Mouse (Mus musculus) left cerebral cortex, postnatal 25 days (tissue): Measurements from ENCODE around the gene Ccnf. TPM values are rescaled to one million over a fixed set of nuclear protein-coding genes. Genes with fewer than 3 reads are reported as not detected.

Source experiments
- DNase-seq, 2 experiments: peaks; one replicate each; pipeline ENCODE4 v3.0.0; 2022; ENCODE audit warnings: low spot score in 2 of 2, mixed read lengths in 1 of 2
- intact Hi-C: fragments of 180-260 bp; cut with DNase I; formaldehyde crosslinking; loops from one replicate; pipeline ENCODE4 v1.15.1; 2025
- total RNA-seq, 2 experiments: library from RNA; stranded (reverse); gene quantifications; 2 replicates each; pipeline ENCODE4 v1.2.3; 2021

Gene Ccnf
- total RNA-seq, 2 experiments from 2014 or later, result 6.5 to 6.9 TPM

DNA sequence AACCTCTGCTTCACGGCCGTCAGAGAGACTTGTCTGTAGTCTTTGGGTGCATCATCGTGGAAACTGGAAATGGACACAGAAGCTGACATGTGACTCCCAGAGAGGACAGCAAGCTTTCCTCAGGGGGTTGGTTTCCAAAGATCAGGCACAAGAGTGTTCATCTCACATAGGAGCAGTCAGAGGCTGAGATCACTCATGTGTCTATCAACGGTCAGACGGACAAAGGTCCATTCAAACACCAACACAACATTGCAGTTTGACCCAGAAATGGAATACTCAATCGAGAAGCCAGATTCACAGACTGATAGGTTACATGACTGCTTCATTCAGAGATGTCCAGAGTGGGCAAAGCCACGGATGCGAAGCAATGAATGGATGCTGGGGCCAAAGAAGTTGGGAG lies 24.6 kb downstream of the Ccnf start:
- intact Hi-C loops, result no loop called here
- no peak for DNase-seq

GRCm38 (mm10) chr17:24225851-24226250 lies 25.4 kb downstream of the Ccnf start:
- no peak for DNase-seq
- intact Hi-C loops, result no loop called here

- DNase-seq, result no peak
- intact Hi-C loops, result no loop called here
Measured at GRCm38 (mm10) chr17:24224741-24225140, 26.5 kb downstream of the Ccnf start.

GRCm38 (mm10) chr17:24223513-24223912 lies 27.8 kb downstream of the Ccnf start:
- intact Hi-C loops, result no loop called here
- no peak for DNase-seq

DNA sequence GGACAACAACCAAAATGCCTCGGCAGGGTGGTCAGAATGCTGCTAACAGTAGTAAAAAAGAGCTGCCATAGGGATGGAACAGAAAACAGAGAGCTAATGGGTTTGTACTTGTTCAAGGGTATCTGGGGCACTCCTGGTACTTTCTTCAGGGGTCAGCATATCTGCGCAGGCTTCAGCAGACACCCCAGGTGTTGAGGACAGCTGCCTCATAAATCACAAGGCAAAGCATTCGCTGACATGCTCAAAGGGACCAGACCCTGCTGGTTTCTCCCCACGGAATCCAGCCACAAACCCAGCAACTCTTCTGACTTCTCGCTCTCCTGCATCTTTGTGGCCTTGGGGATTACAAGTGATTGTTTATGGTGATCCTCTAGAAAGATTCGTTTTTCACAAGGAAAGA lies 28.6 kb downstream of the Ccnf start:
- no peak for DNase-seq
- intact Hi-C loops, result no loop called here

- DNase-seq, result peak; percentile 89 to 98
- intact Hi-C loops, result no loop called here
Measured at GRCm38 (mm10) chr17:24220435-24221411, 30.6 kb downstream of the Ccnf start, which contains the start of gene Tedc2. TSS of gene Tedc2 (minus strand) at chr17:24220851.

GRCm38 (mm10) chr17:24216836-24217235 lies 34.4 kb downstream of the Ccnf start:
- no peak for DNase-seq
- intact Hi-C loops, result no loop called here

- intact Hi-C loops, result no loop called here
- peak in 1 of 2 experiments; percentile 62 for DNase-seq
Measured at GRCm38 (mm10) chr17:24213186-24213585, 38.1 kb downstream of the Ccnf start.

- DNase-seq, result no peak
- intact Hi-C loops, result no loop called here
Measured at GRCm38 (mm10) chr17:24212441-24213018, 38.8 kb downstream of the Ccnf start.

- peak; percentile 90 to 96 for DNase-seq
Measured at GRCm38 (mm10) chr17:24211631-24212440, 39.4 kb downstream of the Ccnf start.

GRCm38 (mm10) chr17:24210591-24210990 lies 40.7 kb downstream of the Ccnf start:
- intact Hi-C loops, result no loop called here
- no peak for DNase-seq

More at GRCm38 (mm10) chr17:24211631-24212440, 39.4 kb downstream of the Ccnf start:
- intact Hi-C loops, result no loop called here

- intact Hi-C loops, result loop anchor here (5.0 kb wide), 1 partner anchor 142 kb away; the partner anchor contains the start of genes Abca17 and Abca3
- DNase-seq, result no peak
Measured at GRCm38 (mm10) chr17:24209916-24210240, 41.4 kb downstream of the Ccnf start.

DNA sequence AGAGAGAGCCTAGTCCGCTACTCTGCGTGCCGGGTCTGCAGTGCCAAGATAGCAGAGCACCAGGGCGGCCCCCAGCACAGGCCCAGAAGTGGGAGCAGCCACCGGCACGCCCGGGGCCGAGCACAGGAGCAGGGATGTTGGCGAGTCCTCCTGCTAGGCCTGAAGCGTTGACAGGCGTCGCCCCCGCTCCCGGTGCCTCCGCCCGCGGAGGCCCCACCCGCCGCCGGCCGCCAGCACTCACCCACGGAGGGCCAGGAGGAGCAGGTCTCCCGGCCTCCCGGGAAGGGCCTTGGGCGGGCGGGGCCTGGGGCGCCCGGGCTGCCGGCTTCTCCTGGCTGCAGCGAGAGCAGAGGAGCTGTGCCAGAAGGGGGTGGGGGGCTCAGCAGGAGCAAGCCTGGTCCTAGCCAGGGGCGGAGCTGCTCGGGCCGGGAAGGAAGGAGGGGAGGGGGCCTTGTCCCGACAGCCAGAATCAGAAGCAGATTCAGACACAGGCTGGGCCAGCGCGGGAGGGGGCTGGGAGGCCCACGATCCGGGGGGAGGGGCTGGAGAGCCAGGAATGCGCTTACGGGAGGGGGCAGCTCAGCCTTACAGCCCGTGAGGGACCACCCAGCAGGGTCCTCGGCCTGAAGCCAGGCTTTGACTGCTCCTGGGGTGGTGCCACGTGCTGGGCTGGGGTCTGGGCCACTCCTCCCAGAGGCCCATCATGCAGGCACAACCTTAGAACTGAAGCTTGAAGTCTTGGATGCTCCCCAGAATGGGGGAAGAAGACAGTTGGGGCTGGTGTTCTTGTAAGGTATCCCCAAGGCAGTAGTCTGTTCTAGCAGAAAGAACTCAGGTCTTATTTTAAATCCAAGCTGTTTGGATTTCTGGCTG lies 42.0 kb downstream of the Ccnf start, which contains the start of gene Ntn3:
Gene Ntn3 (minus strand): TSS at position 489 of the 873 bp plus-strand sequence.
- intact Hi-C loops, result loop anchor here (5.0 kb wide), 1 partner anchor 143 kb away; the partner anchor contains the start of genes Abca17 and Abca3
- peak in 1 of 2 experiments; percentile 46 for DNase-seq

DNA sequence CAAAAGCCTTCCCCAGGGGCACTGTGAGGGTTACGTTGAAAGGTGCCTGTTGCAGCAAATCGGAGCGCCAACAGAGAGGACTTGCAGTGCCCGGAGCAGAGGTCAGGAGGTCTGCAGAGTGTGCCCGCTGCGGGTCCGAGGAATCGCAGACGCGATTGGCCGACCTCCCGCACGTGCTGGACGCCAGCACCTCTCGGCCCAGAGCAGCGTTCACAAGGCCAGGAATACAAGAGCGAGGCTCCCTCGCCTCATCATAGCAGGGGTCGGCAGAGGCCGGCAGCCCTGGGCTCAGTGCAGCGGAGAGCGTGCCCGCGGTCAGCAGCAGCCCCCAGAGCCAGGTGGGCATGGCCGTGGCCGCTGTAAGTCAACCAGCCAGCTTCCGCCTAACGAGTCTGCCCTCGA lies 42.6 kb downstream of the Ccnf start:
- DNase-seq, result no peak
- intact Hi-C loops, result loop anchor here (5.0 kb wide), 1 partner anchor 144 kb away; the partner anchor contains the start of genes Abca17 and Abca3

DNA sequence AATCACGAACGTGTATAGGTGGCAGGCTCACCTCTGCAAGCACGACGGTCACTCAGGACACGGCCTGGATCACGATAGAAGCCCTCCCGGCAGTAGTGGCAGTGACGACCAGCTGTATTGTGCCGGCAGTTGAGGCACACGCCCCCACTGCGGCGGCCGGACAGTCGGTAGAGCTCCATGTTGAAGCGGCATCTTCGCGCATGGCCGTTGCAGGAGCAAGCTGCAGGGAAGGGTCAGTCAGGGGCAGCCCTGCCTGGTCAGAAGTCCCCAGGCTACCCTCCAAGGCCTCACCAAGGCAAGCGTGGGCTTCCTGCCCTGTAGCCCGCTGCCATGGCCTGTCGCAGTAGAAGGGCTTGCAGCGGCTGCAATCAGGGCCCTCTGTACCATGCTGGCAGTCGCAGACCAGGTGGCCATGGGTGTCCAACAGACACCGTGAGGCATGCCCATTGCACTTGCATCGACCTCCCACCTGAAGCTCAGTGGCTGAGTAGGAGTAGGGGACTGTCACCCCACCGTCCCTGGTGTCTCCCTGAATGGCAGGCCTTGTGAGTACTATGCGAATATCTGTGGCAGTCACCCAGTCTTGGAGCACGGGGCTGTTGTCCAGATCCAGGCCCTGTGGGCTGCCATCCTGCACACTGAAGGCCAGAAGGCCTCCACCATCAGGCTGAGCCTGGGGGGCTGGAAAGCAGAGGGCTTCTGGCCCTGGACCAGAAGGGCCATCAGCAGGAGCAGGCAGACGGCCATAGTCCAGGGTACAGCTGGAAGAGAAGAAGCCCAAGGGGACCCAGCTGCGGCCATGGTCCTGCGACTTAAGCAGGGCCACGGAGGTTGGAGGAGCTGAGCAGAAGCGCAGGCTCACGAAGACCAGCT lies 43.3 kb downstream of the Ccnf start:
- intact Hi-C loops, result loop anchor here (5.0 kb wide), 1 partner anchor 144 kb away; the partner anchor contains the start of genes Abca17 and Abca3
- no peak for DNase-seq

GRCm38 (mm10) chr17:24206451-24207351 lies 44.6 kb downstream of the Ccnf start:
- peak; percentile 83 to 86 for DNase-seq
- intact Hi-C loops, result loop anchor here (5.0 kb wide), 1 partner anchor 146 kb away; the partner anchor contains the start of genes Abca17 and Abca3
